Mouse (Mus musculus): ENCODE data around the gene Trim47.
A peak's percentile ranks its signal among the peaks of the same experiment; 100 is the strongest.

The Trim47 gene

DNA sequence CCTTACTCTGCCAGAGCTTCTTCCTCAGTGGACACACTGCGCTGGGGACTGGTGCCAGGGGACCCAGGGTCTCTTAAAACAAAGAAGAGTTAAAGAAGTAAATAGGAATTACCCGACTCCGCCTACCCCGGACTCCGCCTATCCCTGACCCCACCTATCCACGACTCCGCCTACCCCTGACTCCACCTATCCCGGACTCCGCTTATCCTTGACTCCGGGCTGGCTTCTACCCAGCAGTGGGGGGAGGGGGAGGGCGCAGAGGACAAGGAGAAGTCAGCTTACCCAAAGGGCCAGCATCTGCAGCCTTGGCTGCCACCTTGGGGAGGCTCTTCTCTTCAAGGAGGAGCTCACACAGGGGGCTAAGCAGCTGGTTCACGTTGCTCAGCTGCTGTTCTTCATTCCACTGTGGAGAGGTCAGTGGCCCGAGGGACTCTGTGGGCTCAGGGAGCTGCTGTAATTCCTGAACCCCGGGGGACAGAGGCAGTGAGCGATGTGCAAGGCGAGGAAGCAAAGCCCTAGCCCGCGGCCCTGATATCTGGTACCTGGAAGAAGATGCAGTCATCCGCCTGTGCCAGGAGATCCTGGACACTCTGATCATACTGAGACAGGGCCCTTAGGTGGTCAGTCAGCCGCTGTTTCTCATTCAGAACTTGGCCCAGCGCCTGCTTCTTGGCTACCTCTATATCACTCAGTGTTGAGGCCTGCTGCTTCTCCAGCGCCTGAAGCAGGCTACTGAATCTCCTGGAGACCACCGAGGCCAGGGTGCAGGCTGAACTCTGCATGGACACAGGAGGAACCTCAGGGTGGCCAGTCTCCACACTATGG is at the start of gene Trim47:
Gene Trim47, minus strand, starts transcription at position 55 of the 825 bp plus-strand sequence.
- peak; percentile 82 for DNase-seq

DNA sequence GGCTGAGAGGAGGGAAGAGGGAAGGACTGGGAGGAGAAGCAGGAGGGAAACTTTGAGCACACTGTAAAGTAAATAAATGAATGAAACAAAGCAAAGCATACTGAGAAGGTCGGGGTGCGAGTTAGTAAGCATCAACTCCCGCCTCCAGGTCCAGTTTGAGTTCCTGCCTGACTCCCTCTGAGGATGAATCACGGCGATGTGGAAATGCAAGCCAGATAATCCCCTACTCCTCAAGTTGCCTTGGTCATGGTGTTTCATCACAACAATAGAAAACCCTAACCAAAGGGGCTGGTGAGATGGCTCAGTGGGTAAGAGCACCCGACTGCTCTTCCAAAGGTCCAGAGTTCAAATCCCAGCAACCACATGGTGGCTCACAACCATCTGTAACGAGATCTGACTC is 49.0 kb upstream of the Trim47 start:
- DNase-seq, result no peak

DNA sequence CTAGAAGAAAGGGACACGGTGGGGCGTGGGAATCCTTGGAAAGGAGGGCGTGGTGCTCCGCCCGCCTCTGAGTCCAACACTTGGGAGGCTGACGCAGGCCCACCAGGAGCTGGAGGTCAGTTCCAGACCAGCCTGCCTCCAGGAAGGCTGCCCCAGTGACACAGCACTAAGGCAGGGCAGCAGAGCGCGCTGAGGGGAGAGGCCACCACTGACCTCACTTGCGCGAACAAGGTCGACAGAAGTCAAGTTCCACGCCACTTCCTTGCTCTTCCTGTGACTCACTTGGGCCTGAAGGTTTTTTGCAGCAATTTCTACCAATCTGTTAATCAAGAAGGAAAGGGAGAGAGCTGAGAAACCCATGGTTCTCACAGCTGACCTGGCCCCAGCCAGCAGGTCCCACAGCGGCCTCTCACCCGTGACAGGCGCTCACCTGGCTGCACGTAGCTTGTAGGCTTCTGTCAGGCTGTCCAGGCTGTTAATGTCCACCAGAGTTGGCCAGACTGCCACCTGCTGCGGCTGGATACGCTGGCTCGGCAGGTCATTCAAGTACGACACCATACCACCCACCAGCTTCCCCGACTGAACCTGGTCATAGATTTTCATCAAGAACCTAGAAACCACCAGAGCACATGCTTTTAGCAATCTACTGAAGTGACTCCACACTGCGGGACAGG is 47.9 kb upstream of the Trim47 start:
- peak; percentile 70 for DNase-seq

DNA sequence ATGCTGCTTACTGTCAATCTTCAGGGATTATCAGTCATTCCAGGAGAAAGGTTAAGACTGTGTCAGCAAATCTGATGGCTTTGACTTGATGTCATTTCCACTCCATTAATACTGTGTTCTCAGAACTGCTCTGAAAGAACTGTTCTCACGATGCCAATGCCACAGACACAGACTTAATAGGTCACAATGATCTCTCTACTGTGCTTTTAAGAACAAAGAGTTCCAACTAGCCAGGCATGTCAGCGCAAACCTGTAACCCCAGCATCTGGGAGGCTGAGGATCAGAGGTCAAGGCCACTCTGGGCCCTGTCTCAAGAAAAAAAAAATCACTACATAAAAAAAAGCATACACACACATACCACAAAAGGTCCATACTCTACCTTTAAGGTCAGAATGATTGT is 44.9 kb upstream of the Trim47 start:
- DNase-seq, result peak; percentile 42

DNA sequence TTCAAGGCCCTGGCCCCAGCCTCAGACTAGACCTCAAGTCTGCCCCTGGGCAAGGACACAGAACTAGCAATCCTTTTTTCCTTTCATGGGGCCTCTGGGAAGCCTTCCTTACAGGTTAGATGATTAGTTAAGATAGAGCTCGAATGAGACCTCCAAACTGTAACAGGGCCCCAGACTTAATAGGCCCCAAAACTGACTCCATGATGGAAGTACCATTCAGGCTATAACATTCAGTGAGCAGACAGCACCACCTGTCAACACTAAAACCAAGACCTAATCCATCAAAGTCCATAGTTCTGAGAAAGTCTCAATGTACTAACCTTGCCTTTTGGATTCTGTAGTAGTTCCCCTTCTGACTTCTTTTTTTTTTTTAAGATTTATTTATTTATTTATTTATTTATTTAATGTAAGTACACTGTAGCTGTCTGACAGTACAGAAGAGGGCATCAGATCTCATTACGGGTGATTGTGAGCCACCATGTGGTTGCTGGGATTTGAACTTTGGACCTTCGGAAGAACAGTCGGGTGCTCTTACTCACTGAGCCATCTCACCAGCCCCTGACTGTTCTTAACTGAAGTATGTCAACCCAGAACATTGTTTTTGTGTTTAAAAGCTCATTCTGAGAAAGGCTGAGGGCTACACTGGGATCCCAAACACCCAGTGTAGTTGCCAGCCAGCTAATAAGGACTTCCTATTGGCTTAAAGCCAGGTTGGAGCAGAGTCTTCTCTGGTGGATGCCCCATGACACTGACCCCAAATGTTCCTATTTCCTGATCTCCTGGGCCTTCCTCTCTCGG is 43.2 kb upstream of the Trim47 start:
- DNase-seq, result peak; percentile 48

DNA sequence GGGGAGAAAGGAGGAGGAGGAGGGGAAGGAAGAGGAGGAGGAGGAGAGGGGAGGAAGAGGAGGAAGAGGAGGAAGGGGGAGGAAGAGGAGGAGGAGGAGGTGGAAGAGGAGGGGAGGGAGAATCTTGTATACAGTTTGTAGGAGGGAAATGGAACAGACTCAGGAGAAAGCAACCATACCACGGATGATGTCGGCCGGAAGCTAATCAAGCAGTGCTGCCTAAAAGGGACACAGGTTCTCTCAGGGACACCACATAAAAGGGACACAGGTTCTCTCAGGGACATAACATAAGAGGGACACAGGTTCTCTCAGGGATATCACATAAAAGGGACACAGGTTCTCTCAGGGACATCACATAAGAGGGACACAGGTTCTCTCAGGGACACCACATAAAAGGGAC is 42.2 kb upstream of the Trim47 start:
- no peak for DNase-seq

DNA sequence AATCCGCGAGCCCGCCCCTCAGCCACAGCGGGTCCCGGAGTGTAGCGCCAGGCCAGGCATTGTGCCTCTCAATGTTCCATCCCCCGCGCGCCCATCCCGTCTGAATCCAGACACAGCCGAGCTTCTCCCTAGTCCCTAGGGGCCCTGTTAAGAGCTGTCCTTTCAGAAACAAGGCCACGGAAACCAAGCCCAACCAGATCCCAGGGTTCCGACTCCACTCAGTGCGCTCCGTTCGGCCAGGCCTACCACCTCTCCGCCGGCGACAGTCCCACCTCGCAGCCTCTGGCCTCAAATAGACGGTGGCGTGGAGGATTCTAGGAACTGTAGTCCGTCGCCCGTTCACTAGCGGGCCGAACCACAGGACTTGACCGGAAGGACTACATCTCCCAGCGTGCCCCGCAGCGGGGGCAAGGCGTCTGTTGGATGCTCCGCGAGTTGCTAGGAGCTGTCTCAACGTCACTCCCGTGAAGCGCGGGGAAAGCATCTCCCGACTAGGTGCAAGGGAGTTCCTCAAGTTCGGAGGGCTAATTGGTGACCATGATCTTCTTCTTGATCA is 41.0 kb upstream of the Trim47 start, which contains the start of gene Fbf1:
Gene Fbf1, minus strand, starts transcription at position 283 of the 556 bp plus-strand sequence.
- DNase-seq, result peak; percentile 94

DNA sequence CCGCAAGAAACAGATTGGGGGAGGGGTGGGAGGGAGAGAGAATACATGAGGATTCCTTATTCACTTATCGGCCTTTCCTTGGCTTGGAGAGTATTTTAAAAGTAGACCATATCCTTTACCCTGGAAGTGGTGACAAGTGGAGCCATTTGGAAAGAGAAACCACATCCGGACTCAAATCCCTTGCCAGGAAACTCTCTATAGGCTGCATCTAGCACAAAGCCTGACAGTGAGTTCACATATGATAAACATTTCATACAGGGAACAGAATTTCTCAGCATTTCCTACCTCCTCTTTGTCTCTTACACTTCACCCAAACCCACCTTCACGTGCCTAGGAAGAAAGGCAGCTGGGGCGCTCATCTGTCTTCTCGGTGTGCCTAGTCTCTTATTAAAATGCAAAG is 40.2 kb upstream of the Trim47 start:
- DNase-seq, result no peak

DNA sequence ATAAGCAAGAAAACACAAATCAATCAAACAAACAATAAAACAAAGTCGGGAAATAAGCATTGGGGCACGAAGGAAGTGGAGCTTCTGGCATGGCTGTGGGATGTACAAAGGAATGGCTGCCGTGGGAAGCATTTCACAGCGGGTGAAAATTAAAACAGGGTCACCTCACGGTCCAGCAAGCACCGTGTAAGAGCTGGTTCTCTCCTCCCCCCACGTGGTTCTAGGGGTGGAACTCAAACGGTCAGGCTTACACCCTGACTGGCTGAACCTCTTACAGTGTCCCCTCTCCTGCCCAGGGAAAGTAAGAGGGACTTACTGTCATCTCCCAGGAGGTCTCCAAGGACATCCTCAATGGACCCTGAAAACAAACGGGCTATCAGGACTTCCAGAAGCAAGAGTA is 36.0 kb upstream of the Trim47 start:
- DNase-seq, result peak; percentile 43

DNA sequence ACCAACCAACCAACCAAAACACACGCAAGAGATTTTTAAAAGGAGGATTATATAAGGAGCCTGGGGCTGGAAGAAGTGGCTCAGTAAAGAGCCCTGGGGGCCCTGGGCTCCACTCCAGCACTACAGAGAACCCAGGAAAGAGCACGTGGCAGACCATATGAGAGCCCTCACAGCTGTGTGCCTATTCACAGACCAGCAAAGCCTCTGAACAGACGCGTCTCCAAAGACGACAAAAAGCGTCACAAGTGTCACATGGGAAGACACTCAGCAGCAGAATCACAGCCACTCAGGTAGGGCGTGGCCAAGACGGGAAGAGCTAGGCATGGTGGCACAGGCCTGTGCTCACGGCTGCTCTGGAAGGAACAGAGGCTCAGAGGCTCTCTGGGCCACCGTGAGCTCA is 35.1 kb upstream of the Trim47 start:
- no peak for DNase-seq

DNA sequence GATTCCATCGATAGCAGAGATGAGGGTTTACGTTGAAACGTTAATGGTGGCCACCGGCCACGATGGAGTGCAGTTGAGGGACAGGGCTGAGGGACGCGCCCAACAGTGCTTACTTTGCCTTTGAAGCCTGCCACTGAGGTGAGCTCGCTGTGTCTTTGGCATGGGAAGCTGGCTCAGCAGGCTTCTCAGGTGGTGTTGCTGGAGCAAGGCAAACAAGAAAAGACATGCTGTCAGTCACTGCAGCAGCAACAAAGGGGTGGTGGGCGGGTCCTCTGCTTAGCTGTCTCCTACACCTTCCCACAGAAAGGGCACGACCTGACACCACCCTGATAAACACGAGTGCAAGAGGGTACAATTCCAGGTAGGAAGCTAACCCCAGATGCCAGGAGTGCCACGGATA is 34.3 kb upstream of the Trim47 start:
- no peak for DNase-seq

DNA sequence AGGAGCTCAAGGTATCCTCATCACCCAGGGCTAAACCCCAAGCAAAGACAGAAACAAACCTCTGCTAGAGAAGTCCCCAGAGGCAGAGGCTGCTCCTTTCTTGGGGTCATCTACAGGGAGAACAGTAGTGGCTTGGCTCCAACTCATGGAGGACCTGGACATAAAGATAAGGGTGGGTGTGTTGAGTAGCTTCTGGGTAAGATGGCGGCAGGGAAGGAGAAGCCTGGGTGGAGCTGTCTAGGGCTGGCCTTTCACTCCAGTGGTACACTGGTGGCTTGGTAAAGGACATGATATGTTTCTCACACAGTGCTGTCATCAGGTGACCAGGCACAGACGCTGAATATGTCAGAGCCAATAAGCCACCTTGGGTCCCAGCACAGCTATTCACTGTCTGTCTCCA is 23.9 kb upstream of the Trim47 start:
- no peak for DNase-seq

DNA sequence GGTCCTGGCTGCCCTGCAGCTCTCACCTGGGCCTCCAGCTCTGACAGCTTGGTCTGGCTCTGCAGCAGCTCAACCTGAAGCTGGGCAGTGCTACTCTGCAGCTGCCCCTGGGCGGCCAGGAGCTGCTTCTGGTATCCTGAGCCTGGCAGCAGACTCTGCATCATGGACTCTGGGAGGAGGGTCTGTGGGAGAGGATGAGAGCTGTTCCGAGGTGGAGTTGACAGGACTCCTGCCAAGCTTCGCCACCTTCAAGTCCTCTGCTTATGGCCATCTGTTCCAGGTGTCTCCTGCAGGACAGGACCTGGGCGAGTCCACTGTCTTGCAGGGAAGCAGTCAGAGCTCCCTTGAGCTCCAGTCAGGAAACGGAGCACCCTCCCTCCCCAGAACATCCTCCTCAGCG is 22.3 kb upstream of the Trim47 start:
- DNase-seq, result no peak

DNA sequence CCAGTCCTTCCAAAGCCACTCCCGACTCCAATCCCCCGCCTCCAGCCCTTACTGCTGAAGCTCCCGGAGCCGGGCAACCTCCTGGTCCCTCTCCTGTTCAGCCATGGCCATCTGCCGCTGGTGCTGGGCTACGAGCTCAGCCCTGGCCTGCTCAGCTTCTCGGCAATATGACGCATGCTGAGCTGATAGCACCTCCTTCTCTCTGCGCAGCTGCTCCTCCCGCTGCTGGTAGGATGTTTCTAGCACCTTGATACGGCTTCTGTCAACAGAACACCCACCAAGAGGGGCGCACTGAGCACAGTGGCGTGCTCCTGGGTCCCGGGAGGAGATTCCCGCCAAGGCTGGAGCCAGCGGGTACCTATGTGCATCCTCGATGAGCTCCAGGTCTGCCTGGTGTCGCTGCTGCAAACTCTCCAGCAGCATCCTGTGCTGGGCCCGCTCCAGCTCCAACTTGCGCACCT is 21.8 kb upstream of the Trim47 start:
- no peak for DNase-seq

DNA sequence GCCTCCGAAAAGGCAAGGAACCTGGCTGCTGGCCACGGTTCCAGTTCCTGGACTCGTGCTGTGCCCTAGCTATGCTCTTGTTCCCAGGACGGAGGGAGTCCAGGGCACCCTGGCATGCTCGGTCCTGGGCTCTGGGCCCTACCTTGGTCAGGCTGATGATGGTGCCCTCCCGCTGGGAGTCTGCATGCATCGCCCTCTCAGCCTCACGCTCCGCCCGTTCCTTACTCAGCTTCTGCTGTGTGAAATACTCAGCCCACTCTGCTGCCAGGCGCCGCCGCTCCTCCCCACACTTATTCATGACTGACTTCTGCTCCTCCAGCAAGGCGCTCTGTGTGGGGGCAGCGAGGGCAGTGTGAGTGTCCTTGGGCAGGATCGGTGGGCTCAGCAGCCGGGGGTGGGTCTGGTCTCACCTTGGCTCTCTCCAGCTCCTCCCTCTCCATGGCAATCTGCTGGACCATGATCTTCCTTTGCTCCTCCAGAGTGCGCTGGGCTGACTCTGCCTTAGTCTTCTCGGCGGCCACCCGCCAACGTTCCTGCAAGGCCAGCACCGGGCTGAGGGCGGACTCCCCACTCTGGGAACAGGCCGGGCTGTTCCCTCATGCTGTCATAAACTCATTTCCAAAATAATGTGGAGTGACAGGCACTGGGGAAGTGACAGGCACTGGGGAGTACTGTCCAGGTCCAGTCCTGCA is 19.4 kb upstream of the Trim47 start:
- peak; percentile 75 for DNase-seq

DNA sequence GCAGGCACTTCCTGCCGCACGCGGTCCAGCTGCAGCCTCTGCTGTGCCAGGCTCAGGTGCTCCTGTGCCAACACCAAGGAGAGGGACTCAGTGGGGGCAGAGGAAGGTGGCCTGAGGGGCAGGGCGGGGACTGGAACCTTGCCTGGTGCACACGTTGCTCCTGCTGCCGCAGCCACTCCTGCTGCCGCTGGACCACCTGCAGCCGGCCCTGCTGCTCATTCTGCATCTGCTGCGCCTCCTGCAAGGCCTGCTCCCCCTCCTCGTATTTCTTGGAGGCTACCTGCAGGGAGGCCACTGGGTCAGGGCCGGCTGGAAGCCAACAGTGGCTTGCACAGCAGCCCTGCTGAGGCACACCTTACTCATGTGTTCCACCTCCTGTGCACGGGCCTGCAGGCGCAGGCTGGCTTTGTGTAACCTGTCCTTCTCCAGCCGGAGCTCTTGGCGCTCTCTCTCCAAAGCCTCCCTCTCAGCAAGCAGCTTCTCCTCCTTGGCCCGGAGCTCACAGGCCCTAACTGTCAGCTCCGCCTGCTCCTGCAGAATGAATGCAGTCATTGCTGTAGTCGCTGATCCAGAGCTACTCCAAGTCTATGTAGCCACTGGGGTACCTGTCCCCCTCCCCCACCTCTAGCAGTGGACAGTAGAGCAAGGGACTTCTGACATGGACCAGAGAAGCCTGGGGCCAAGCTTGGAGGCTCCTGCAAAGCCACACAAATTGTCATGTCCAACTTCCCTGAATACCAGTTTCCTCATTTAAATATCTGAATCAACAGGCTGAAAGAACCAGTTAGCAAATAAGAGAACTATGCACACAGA is 18.7 kb upstream of the Trim47 start:
- DNase-seq, result peak; percentile 40

DNA sequence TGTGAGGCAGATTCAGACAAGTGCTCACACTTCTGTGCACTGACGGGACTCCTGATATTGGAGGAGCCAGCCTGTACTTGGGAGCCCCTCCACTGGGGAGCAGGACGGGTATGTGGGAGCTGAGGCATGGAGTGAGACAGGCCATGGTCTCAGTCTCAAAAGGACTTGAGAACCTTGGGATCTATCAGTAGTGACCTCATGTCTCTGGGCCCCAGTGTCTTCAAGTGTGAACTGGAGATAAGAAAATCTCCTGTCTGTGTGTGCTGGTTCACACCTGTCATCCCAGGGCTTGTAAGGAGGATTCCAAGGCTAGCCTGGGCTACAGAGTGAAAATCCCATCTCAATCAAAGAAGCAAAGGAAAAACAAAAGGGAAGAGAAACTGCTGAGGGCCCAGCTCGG is 16.5 kb upstream of the Trim47 start:
- DNase-seq, result no peak

DNA sequence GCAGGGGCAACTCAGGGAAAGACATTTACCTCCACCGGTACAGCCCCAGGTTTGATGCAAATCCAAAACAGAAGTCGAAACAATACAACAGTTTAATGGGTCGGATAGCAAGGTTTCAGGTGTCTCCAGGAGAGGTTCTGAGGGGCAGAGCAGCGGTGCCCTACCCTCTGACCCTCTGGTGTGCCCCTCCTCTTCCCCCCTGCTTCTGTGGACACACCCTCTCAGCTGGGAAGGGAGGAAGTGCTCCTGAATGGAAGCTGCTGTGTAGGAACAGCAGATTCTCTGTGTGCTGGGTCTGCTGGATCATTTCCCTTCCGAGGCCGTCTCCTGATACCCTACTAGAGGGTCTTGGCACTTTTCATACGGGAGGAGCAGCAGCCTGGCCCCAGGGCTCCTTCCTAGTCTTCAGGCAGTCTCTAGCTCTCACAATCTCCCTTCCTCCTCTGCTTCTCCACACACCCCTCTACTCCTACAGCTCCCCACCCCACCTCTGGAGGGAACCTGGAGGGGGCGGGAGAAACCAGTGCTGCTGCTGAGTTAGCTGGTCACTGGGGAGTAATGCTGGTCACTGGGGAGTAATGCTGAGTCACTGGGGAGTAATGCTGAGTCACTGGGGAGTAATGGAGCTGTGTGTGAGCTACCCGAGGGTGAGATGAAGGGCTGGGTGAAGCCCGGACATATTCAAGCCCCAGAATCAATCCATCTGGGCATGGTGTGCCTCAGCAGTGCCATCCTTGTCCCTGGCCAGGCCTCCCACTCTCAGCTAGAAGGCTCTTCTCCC is 15.4 kb upstream of the Trim47 start:
- no peak for DNase-seq

DNA sequence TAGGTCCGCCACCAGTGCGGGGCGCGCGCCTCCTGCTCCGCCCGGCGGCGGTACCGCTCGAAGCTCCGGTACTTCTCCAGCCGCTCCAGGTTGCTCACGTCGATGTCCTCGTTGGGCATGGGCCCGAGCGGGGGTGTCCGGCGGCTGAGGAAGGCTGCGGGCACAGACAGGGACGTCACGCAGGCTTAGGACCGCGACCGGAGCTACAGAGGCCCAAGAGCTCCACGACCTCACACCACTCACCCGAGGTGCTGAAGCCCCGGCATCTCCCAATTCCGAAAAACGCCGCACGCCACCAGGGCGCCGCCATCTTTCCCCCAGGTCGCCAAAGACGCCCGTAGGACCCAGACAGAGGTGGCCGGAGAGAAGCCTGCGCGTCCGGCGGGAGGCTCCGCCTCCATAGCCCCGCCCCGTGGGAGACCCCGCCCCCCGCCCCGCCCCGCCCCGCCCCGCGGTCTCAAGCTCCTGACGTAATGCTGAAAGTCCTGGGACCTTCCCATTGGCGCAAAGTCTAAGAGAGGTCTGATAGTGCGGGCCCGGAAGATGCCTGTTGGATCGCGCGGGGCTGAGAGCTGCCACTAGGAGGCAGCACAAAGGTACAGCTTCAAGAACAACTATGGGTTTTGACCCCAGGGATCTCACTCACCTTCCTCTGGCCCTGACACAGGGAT is 11.6 kb upstream of the Trim47 start, which contains the start of gene Mrpl38:
Gene Mrpl38, minus strand, starts transcription at position 401 of the 671 bp plus-strand sequence.
- peak; percentile 90 for DNase-seq

DNA sequence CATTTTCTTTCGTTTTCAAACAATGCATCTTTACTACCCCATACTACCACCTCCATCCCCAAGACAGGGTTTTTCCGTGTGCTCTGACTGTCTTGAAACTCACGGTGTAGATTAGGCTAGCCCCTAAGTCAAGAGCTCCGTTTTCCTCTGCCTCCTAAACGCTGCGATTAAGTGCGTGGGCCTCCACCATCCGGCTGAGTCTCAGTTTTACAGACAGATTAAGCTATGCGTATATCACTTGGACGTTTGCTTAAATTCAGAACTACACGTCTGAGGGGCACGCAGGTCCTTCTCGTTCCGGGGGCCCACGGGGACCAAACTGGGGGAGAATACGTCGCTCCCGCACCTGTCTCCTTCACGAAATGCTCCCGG is 11.1 kb upstream of the Trim47 start:
- DNase-seq, result no peak

Measured in kidney, adult 18-20 months (tissue).